Mouse (Mus musculus) testis, adult 2 months (tissue): ENCODE data around the gene Jade3.

Source experiments
- CTCF ChIP-seq: fragments of 200-500 bp; IDR thresholded peaks from 2 replicates; pipeline ENCODE4 v1.5.1; 2012; ENCODE audit warnings: low read depth, mild to moderate bottlenecking, inconsistent platforms, low read length, moderate library complexity; ENCODE audit not compliant: control insufficient read depth, insufficient read depth, insufficient replicate concordance
- POLR2A ChIP-seq: fragments of 200-500 bp; IDR thresholded peaks from 2 replicates; pipeline ENCODE4 v1.6.1; 2012; ENCODE audit warnings: low read depth, mild to moderate bottlenecking, inconsistent platforms, low read length, moderate library complexity; ENCODE audit not compliant: control insufficient read depth

DNA sequence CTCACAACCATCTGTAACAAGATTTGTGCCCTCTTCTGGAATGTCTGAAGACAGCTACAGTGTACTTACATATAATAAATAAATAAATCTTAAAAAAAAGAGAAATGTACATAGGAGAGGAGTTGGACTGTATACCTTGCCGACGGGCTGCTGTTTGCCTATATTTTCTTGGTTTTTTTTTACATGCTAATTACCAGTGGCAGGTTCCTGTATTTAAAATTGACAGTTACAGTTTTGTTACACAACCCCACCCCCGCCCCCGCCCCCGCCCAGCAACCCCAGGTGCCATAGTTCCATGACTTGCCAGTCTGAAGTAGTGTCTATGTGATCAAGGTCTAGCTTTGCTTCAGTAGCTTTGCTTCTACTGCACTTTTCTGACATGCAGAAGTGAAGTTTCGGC lies 43.2 kb upstream of the Jade3 start:
- TF ChIP-seq CTCF (no peak), POLR2A (no peak)
